Mouse (Mus musculus): ENCODE measurements around the gene Siae. TPM values are rescaled to one million over a fixed set of nuclear protein-coding genes. Genes with fewer than 3 reads are reported as not detected.

Gene Siae
- 12.1 and 12.4 TPM in 2 replicates for polyA plus RNA-seq (2014; fragmentation: Nextera tagmentation; extraction: Ambion mirVana)

GRCm38 (mm10) chr9:37554838-37555748, at the start of gene Siae:
Siae (plus strand) TSS chr9:37555698.
- peaks cover 19% of the 10 kb centered on the region for H3K27me3 ChIP-seq (ENCODE audit: control insufficient read depth, insufficient read depth, low read length)
- H3K4me1 ChIP-seq (ENCODE audit: control insufficient read depth, insufficient read depth, low read length): peaks cover 9% of the 10 kb centered on the region
- no peak for ATAC-seq (ENCODE audit: low read depth)
- 25% methylated on average over 7 of the region's 7 CpGs for WGBS
- H3K4me3 ChIP-seq (ENCODE audit: low read depth, low read length): no peak within 1 kb of the TSS
- no peak within 1 kb of the TSS for H3K27ac ChIP-seq (ENCODE audit: low read depth, low read length)
- no peaks in the 10 kb centered on the region for H3K36me3 ChIP-seq (ENCODE audit: control insufficient read depth, insufficient read depth, low read length)
- H3K9ac ChIP-seq (replicated peaks; ENCODE audit: low read depth, low read length): no peak within 1 kb of the TSS
- no peak within 1 kb of the TSS for H3K4me2 ChIP-seq (ENCODE audit: low read depth, low read length)
- H3K9me3 ChIP-seq (ENCODE audit: control insufficient read depth, low read length): no peaks in the 10 kb centered on the region

GRCm38 (mm10) chr9:37506023-37506422, 49.5 kb upstream of the Siae start:
- no peak overlapping the region for H3K4me2 ChIP-seq (ENCODE audit: low read depth, low read length)
- 82% methylated on average over 1 of the region's 1 CpGs for WGBS
- no peaks in the 10 kb centered on the region for H3K9me3 ChIP-seq (ENCODE audit: control insufficient read depth, low read length)
- no peak for ATAC-seq (ENCODE audit: low read depth)
- no peak overlapping the region for H3K27ac ChIP-seq (ENCODE audit: low read depth, low read length)
- no peak overlapping the region for H3K4me3 ChIP-seq (ENCODE audit: low read depth, low read length)
- no peak overlapping the region for H3K9ac ChIP-seq (replicated peaks; ENCODE audit: low read depth, low read length)
- H3K27me3 ChIP-seq (ENCODE audit: control insufficient read depth, insufficient read depth, low read length): no peaks in the 10 kb centered on the region
- H3K4me1 ChIP-seq (ENCODE audit: control insufficient read depth, insufficient read depth, low read length): no peaks in the 10 kb centered on the region
- H3K36me3 ChIP-seq (ENCODE audit: control insufficient read depth, insufficient read depth, low read length): no peaks in the 10 kb centered on the region

GRCm38 (mm10) chr9:37512097-37512496, 43.4 kb upstream of the Siae start:
- Histone ChIP-seq H3K9ac (replicated peaks; ENCODE audit: low read depth, low read length) (no peak overlapping the region), H3K4me1 (ENCODE audit: control insufficient read depth, insufficient read depth, low read length) (no peaks in the 10 kb centered on the region), H3K36me3 (ENCODE audit: control insufficient read depth, insufficient read depth, low read length) (no peaks in the 10 kb centered on the region), H3K4me3 (ENCODE audit: low read depth, low read length) (no peak overlapping the region), H3K4me2 (ENCODE audit: low read depth, low read length) (no peak overlapping the region), H3K27ac (ENCODE audit: low read depth, low read length) (no peak overlapping the region), H3K9me3 (ENCODE audit: control insufficient read depth, low read length) (no peaks in the 10 kb centered on the region), H3K27me3 (ENCODE audit: control insufficient read depth, insufficient read depth, low read length) (no peaks in the 10 kb centered on the region)
- WGBS: 99% methylated on average over 2 of the region's 2 CpGs
- ATAC-seq (ENCODE audit: low read depth): no peak

DNA sequence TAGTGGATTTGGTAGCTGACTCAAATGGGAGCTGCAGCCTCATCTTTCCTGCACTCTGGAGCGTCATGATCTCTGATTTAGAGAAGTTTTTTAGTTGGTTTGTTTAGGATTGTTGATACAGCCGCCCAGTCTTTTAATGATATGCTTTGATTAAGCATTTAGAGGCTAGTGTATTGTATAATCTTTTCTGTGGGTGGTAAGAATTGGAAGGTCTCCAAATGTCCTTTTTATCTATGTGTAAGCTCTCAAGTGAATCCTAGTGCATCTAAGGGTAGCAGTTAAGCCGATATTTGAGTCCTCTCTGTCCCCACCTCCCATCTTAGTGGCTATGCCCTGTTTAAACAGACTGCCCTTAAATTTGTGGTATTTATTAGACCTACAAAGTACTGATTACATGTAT, 41.0 kb upstream of the Siae start:
- Histone ChIP-seq H3K9ac (replicated peaks; ENCODE audit: low read depth, low read length) (no peak overlapping the region), H3K27ac (ENCODE audit: low read depth, low read length) (no peak overlapping the region), H3K36me3 (ENCODE audit: control insufficient read depth, insufficient read depth, low read length) (0 out of 2 replicates have a peak, but pooled peaks cover 5% of the 10 kb centered on the region), H3K4me3 (ENCODE audit: low read depth, low read length) (no peak overlapping the region), H3K9me3 (ENCODE audit: control insufficient read depth, low read length) (no peaks in the 10 kb centered on the region), H3K4me2 (ENCODE audit: low read depth, low read length) (no peak overlapping the region), H3K27me3 (ENCODE audit: control insufficient read depth, insufficient read depth, low read length) (no peaks in the 10 kb centered on the region), H3K4me1 (ENCODE audit: control insufficient read depth, insufficient read depth, low read length) (no peaks in the 10 kb centered on the region)
- no peak for ATAC-seq (ENCODE audit: low read depth)
- WGBS: 85% methylated on average over 3 of the region's 3 CpGs

- no peaks in the 10 kb centered on the region for H3K9me3 ChIP-seq (ENCODE audit: control insufficient read depth, low read length)
- ATAC-seq (ENCODE audit: low read depth): no peak
- H3K9ac ChIP-seq (replicated peaks; ENCODE audit: low read depth, low read length): no peak overlapping the region
- no peak overlapping the region for H3K4me2 ChIP-seq (ENCODE audit: low read depth, low read length)
- no peak overlapping the region for H3K27ac ChIP-seq (ENCODE audit: low read depth, low read length)
- 0 out of 2 replicates have a peak, but pooled peaks cover 8% of the 10 kb centered on the region for H3K36me3 ChIP-seq (ENCODE audit: control insufficient read depth, insufficient read depth, low read length)
- no peaks in the 10 kb centered on the region for H3K4me1 ChIP-seq (ENCODE audit: control insufficient read depth, insufficient read depth, low read length)
- no peaks in the 10 kb centered on the region for H3K27me3 ChIP-seq (ENCODE audit: control insufficient read depth, insufficient read depth, low read length)
- WGBS: 82% methylated on average over 1 of the region's 1 CpGs
- no peak overlapping the region for H3K4me3 ChIP-seq (ENCODE audit: low read depth, low read length)
Observed at GRCm38 (mm10) chr9:37517467-37517866, 38.0 kb upstream of the Siae start.

DNA sequence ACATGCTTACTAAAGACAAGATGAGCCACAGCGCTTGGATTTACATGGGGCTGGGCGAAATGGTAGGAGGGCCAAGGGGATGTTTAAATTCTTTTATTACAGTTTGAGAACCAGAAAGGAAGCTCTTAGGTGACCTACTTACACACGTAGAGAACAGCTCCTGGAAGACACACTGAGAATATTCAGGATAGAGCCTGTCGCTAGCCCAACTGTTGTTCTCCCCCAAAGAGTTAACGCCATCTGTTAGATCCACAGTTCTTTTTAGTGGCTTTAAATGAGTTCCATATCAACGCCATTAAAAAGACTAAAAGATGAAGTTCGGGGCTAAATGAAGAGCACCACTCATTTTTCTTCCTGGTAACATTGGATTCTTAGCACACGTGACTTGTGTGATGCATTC, 36.5 kb upstream of the Siae start:
- ATAC-seq (ENCODE audit: low read depth): no peak
- peaks cover 8% of the 10 kb centered on the region; the same call in 1 of the 2 replicates for H3K36me3 ChIP-seq (ENCODE audit: control insufficient read depth, insufficient read depth, low read length)
- 90% methylated on average over 8 of the region's 8 CpGs for WGBS
- no peaks in the 10 kb centered on the region for H3K4me1 ChIP-seq (ENCODE audit: control insufficient read depth, insufficient read depth, low read length)
- H3K27ac ChIP-seq (ENCODE audit: low read depth, low read length): no peak overlapping the region
- no peaks in the 10 kb centered on the region for H3K27me3 ChIP-seq (ENCODE audit: control insufficient read depth, insufficient read depth, low read length)
- no peak overlapping the region for H3K4me3 ChIP-seq (ENCODE audit: low read depth, low read length)
- no peaks in the 10 kb centered on the region for H3K9me3 ChIP-seq (ENCODE audit: control insufficient read depth, low read length)
- no peak overlapping the region for H3K4me2 ChIP-seq (ENCODE audit: low read depth, low read length)
- no peak overlapping the region for H3K9ac ChIP-seq (replicated peaks; ENCODE audit: low read depth, low read length)

DNA sequence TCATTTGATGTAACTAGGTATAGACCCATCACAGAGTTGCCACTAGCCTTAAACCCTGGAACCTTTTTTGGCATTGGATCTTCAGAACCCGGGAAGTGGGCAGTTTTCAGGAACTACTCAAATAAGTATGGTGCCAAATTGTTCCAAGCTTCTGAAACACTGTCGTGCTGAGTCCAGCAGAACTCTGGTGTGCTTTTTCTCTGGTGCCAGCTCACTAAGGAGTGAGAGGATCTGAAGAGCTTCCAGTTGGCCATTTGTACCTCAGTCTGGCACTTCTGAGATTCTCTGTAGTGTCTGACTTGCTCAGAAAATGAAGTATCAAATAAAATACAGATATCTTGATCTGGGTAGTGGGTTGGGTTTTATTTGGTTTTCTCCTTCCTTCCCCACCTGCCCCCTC, 35.5 kb upstream of the Siae start:
- no peaks in the 10 kb centered on the region for H3K4me1 ChIP-seq (ENCODE audit: control insufficient read depth, insufficient read depth, low read length)
- WGBS: 92% methylated on average over 2 of the region's 2 CpGs
- no peak overlapping the region for H3K4me2 ChIP-seq (ENCODE audit: low read depth, low read length)
- no peak overlapping the region for H3K4me3 ChIP-seq (ENCODE audit: low read depth, low read length)
- peaks cover 8% of the 10 kb centered on the region; the same call in 1 of the 2 replicates for H3K36me3 ChIP-seq (ENCODE audit: control insufficient read depth, insufficient read depth, low read length)
- H3K27ac ChIP-seq (ENCODE audit: low read depth, low read length): no peak overlapping the region
- H3K9ac ChIP-seq (replicated peaks; ENCODE audit: low read depth, low read length): no peak overlapping the region
- no peaks in the 10 kb centered on the region for H3K27me3 ChIP-seq (ENCODE audit: control insufficient read depth, insufficient read depth, low read length)
- ATAC-seq (ENCODE audit: low read depth): no peak
- H3K9me3 ChIP-seq (ENCODE audit: control insufficient read depth, low read length): no peaks in the 10 kb centered on the region

DNA sequence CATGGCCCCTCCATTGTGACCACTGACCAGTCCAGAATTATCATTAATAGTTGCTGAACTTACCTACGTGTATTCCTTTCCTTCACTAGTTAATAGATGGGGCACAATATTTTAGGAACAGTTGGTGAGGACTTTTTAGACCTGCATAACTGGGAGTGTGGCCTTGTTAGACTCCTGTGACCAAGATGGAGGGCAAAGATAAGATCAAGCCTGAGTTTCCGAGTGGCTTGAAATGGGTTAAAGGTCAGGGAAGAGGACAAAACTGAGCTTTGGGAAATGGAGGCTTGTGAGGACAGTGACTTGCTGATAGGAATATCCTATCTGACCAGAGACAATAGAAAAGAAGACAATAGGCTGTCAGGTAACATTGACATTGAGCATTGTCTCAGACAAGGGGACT, 30.0 kb upstream of the Siae start:
- Histone ChIP-seq H3K4me2 (ENCODE audit: low read depth, low read length) (no peak overlapping the region), H3K9ac (replicated peaks; ENCODE audit: low read depth, low read length) (no peak overlapping the region), H3K36me3 (ENCODE audit: control insufficient read depth, insufficient read depth, low read length) (no peaks in the 10 kb centered on the region; the same call in 1 of the 2 replicates), H3K27me3 (ENCODE audit: control insufficient read depth, insufficient read depth, low read length) (peaks cover 28% of the 10 kb centered on the region), H3K4me3 (ENCODE audit: low read depth, low read length) (no peak overlapping the region), H3K27ac (ENCODE audit: low read depth, low read length) (no peak overlapping the region), H3K4me1 (ENCODE audit: control insufficient read depth, insufficient read depth, low read length) (peaks cover 11% of the 10 kb centered on the region), H3K9me3 (ENCODE audit: control insufficient read depth, low read length) (no peaks in the 10 kb centered on the region)
- no peak for ATAC-seq (ENCODE audit: low read depth)
- WGBS: 85% methylated on average over 2 of the region's 2 CpGs
